Mouse (Mus musculus) G1E (cell line): Measurements from ENCODE around the gene Nkx2-2. TPM values are rescaled to one million over a fixed set of nuclear protein-coding genes. Genes with fewer than 3 reads are reported as not detected.

Experiments
- ATAC-seq: 2 replicates; pipeline ENCODE4 v1.8.0; 2016; ENCODE audit warnings: mild to moderate bottlenecking; ENCODE audit not compliant: insufficient number of reproducible peaks, poor library complexity, low FRiP score, severe bottlenecking; ENCODE audit errors: extremely low read depth
- DNase-seq: peaks from one replicate; pipeline ENCODE4 v3.0.0; 2012; ENCODE audit warnings: low spot score
- H3K27me3 ChIP-seq: 2 replicates; pipeline ENCODE4 v1.6.1; 2012; ENCODE audit warnings: mild to moderate bottlenecking, low read length, inconsistent platforms; ENCODE audit not compliant: insufficient read depth
- H3K36me3 ChIP-seq: replicated peaks from 2 replicates; pipeline ENCODE3; 2012; ENCODE audit warnings: mild to moderate bottlenecking, inconsistent platforms
- H3K4me1 ChIP-seq: 2 replicates; pipeline ENCODE4 v1.6.1; 2012; ENCODE audit warnings: low read depth, low read length, inconsistent platforms, mixed read lengths; ENCODE audit not compliant: insufficient read depth
- H3K4me3 ChIP-seq: 2 replicates; pipeline ENCODE4 v1.5.1; 2012; ENCODE audit warnings: low read depth, mild to moderate bottlenecking, inconsistent platforms, low read length, moderate library complexity, mixed read lengths
- H3K9me3 ChIP-seq: replicated peaks from 2 replicates; pipeline ENCODE4 v1.6.1; 2012; ENCODE audit warnings: inconsistent platforms
- CTCF ChIP-seq: IDR thresholded peaks from 2 replicates; pipeline ENCODE4 v1.5.1; 2012; ENCODE audit warnings: low read depth, low read length, inconsistent platforms, mixed read lengths
- GATA1 ChIP-seq: IDR thresholded peaks from 2 replicates; pipeline ENCODE4 v1.6.1; 2012; ENCODE audit warnings: borderline replicate concordance, low read length, inconsistent platforms, mixed read lengths
- GATA2 ChIP-seq: IDR thresholded peaks from 2 replicates; pipeline ENCODE4 v1.6.1; 2012; ENCODE audit warnings: low read depth, low read length, inconsistent platforms, borderline replicate concordance
- POLR2AphosphoS5 ChIP-seq: IDR thresholded peaks from 2 replicates; pipeline ENCODE4 v1.6.1; 2012; ENCODE audit warnings: low read depth, low read length, inconsistent platforms; ENCODE audit not compliant: insufficient replicate concordance
- TAL1 ChIP-seq: conservative IDR thresholded peaks from 2 replicates; pipeline ENCODE4 v1.6.1; 2012; ENCODE audit warnings: low read depth, low read length, inconsistent platforms, mixed read lengths
- polyA plus RNA-seq: library from polyadenylated mRNA; stranded (reverse); fragments of >175 nt; gene quantifications from 2 replicates; pipeline ENCODE4 v1.2.3, GENCODE M21; 2012
- total RNA-seq, 2 experiments: library from RNA; stranded (forward) in 1 of 2; stranded (reverse) in 1 of 2; fragments of 200-1000 nt in 1 of 2; fragments of >200 nt in 1 of 2; fragmentation: Nextera tagmentation in 1 of 2; gene quantifications; 2 replicates each; pipeline ENCODE4 v1.2.3; 2014 to 2017

Nkx2-2 gene
- total RNA-seq (2014; fragmentation: Nextera tagmentation) (not detected in 2 replicates), total RNA-seq (2017) (0.41 TPM in 1 of 2 replicates, not detected in the other), polyA plus RNA-seq (not detected in 2 replicates)

GRCm38 (mm10) chr2:147193271-147194255 is at the start of gene Nkx2-2:
Gene Nkx2-2 (minus strand): TSS chr2:147194243.
- peak within 1 kb of the TSS; percentile 4; the same call in 1 of the 2 replicates for H3K4me3 ChIP-seq
- no peaks in the 10 kb centered on the region for H3K36me3 ChIP-seq
- H3K4me1 ChIP-seq: no peaks in the 10 kb centered on the region
- ATAC-seq: no peak
- no peak for DNase-seq
- H3K27me3 ChIP-seq: no peaks in the 10 kb centered on the region
- peaks cover 55% of the 10 kb centered on the region for H3K9me3 ChIP-seq
- TF ChIP-seq GATA1 (no peak), TAL1 (no peak), CTCF (no peak), POLR2AphosphoS5 (no peak), GATA2 (no peak)

DNA sequence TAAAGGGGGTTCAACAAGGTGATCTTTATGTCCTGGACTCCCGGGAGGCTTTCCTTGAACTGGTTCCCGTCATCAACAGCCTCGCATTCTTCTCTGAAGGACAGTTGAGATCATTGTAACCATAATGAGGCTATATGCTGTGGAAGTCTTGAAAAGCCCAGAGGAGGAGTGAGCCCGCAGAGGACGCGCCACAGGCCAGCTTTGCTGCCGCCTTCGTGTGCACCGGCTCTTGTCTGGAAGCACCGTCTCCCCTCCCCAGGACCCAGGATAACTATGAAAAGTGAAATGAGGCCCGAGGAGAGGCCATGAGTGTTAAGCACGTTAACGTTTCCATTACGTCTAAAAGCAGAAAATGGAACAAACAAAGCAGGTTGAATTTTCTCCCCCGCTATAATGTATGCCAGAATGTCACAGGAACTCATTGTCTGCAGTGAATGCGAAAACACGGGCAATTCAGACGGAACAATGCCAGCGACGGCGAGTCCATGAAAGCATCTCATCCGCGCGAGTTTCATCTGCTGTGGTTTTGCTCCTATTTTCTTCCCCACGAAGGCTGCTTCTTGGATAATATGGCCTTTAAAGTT is 41.8 kb upstream of the Nkx2-2 start:
- H3K4me1 ChIP-seq: no peaks in the 10 kb centered on the region
- TF ChIP-seq CTCF (no peak), TAL1 (no peak), POLR2AphosphoS5 (no peak), GATA1 (no peak)
- H3K9me3 ChIP-seq: peaks cover 62% of the 10 kb centered on the region
- no peaks in the 10 kb centered on the region for H3K36me3 ChIP-seq
- no peak overlapping the region for H3K4me3 ChIP-seq
- ATAC-seq (no peak), DNase-seq (no peak)
- H3K27me3 ChIP-seq: no peaks in the 10 kb centered on the region

- no peak for TF ChIP-seq TAL1
- TF ChIP-seq CTCF: no peak
- TF ChIP-seq GATA1: no peak
- TF ChIP-seq GATA2: no peak
- TF ChIP-seq POLR2AphosphoS5: no peak
- no peak for DNase-seq
- Histone ChIP-seq H3K27me3 (no peaks in the 10 kb centered on the region), H3K4me1 (no peaks in the 10 kb centered on the region), H3K9me3 (peaks cover 42% of the 10 kb centered on the region), H3K4me3 (no peak overlapping the region), H3K36me3 (no peaks in the 10 kb centered on the region)
- no peak for ATAC-seq
These were observed 37.1 kb upstream of the Nkx2-2 start for GRCm38 (mm10) chr2:147231175-147231574.

- no peak for ATAC-seq
- peaks cover 17% of the 10 kb centered on the region; the same call in 1 of the 2 replicates for H3K9me3 ChIP-seq
- H3K27me3 ChIP-seq: no peaks in the 10 kb centered on the region
- DNase-seq: no peak
- no peaks in the 10 kb centered on the region for H3K36me3 ChIP-seq
- no peak overlapping the region for H3K4me3 ChIP-seq
- TF ChIP-seq POLR2AphosphoS5 (no peak), GATA1 (no peak), GATA2 (no peak), TAL1 (no peak), CTCF (no peak)
- H3K4me1 ChIP-seq: no peaks in the 10 kb centered on the region
These were observed 11.1 kb upstream of the Nkx2-2 start for GRCm38 (mm10) chr2:147205076-147205615.

DNA sequence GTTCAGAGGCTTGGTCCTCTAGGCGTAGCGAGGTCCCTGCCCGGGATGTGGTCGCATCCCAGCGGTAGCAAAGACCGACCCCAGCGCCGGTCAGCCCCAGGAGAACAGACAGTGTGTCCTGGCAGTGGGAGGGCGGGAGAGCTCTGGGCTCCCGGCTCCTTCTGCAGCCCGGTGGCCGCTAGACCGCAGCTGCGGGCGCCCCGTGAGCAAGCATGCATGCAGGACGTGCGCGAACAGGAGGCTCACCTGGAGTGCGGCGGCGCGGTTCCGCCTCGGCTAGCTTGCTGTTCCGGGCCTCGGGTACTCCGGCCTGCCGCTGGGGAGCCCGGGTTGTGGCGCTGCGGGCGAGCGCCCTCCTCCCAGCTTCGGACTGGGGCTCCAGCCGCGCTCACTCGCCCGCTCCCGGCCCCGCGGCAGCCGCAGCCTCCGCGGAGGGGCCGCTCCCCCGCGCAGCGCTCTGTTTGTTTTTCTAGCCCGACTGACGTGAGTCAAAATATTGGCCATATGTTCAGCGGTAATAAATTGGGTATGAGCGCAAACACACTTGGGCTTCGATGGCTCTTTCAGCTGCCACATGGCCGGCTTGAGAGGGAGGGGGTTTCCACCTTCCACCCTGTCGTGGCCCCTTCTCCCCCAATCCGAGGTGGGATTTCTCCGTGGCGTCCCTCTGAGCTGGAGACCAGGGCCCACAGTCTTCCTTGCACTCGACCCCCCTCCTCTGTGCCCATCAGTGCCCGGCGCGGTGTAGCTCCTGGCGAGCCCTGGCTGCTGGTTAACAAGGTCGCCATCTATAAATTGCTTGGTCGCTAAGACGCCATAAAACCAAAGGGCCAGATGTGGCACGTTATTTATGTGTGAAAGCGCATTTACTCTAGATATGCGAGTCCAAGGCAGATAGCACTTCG is 920 bp upstream of the Nkx2-2 start:
- ATAC-seq (no peak), DNase-seq (no peak)
- Histone ChIP-seq H3K27me3 (no peaks in the 10 kb centered on the region), H3K36me3 (no peaks in the 10 kb centered on the region), H3K9me3 (peaks cover 43% of the 10 kb centered on the region), H3K4me3 (peak overlapping the region; percentile 4; the same call in 1 of the 2 replicates), H3K4me1 (no peaks in the 10 kb centered on the region)
- TF ChIP-seq GATA2 (no peak), GATA1 (no peak), TAL1 (no peak), POLR2AphosphoS5 (no peak), CTCF (no peak)
